Mouse (Mus musculus) spleen, adult 2 months (tissue): ENCODE measurements around the gene Wdr82.

Source experiments
- CTCF ChIP-seq: fragments of 200-500 bp; IDR thresholded peaks from 2 replicates; pipeline ENCODE4 v1.5.1; 2011; ENCODE audit warnings: mild to moderate bottlenecking, inconsistent platforms; ENCODE audit not compliant: insufficient read depth, insufficient read length, insufficient replicate concordance; ENCODE audit errors: extremely low read depth
- POLR2A ChIP-seq: fragments of 200-500 bp; IDR thresholded peaks from 2 replicates; pipeline ENCODE4 v1.6.1; 2011; ENCODE audit warnings: low read depth, low read length, inconsistent platforms

DNA sequence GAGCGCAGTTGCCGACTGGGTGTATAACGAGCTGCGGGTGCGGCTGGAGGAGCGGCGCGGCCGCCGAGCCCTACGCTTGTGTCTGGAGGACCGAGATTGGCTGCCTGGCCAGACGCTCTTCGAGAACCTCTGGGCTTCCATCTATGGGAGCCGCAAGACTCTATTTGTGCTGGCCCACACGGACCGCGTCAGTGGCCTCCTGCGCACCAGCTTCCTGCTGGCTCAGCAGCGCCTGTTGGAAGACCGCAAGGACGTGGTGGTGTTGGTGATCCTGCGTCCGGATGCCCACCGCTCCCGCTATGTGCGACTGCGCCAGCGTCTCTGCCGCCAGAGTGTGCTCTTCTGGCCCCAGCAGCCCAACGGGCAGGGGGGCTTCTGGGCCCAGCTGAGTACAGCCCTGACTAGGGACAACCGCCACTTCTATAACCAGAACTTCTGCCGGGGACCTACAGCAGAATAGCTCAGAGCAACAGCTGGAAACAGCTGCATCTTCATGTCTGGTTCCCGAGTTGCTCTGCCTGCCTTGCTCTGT, 55.5 kb downstream of the Wdr82 start:
- no peak for TF ChIP-seq CTCF
- TF ChIP-seq POLR2A: no peak
